Mouse (Mus musculus) myocyte (in vitro differentiated cells): ENCODE data around the gene Nisch.

Source experiments
- CEBPB ChIP-seq: IDR thresholded peaks from 2 replicates; pipeline ENCODE4 v1.6.1; 2011; ENCODE audit warnings: mild to moderate bottlenecking, moderate library complexity; ENCODE audit not compliant: poor library complexity, insufficient read depth, severe bottlenecking
- E2F4 ChIP-seq: IDR thresholded peaks from one replicate; pipeline ENCODE4 v1.6.1; 2011; ENCODE audit warnings: mild to moderate bottlenecking, control low read depth, moderate library complexity; ENCODE audit not compliant: insufficient read depth
- MAX ChIP-seq: IDR thresholded peaks from one replicate; pipeline ENCODE4 v1.6.1; 2011; ENCODE audit warnings: low read depth, mild to moderate bottlenecking, control low read depth
- MYOG ChIP-seq, 3 experiments: IDR thresholded peaks; one replicate each; pipeline ENCODE4 v1.6.1; 2011; ENCODE audit warnings: control low read depth in 2 of 3, low read depth in 2 of 3, mild to moderate bottlenecking in 2 of 3; ENCODE audit not compliant: insufficient read length in 2 of 3, control insufficient read depth in 1 of 3, insufficient read depth in 1 of 3
- POLR2A ChIP-seq: IDR thresholded peaks from one replicate; pipeline ENCODE4 v1.6.1; 2011; ENCODE audit warnings: low read depth, mild to moderate bottlenecking, control low read depth, moderate library complexity; ENCODE audit not compliant: insufficient read length
- POLR2AphosphoS2 ChIP-seq: IDR thresholded peaks from one replicate; pipeline ENCODE4 v1.6.1; 2011; ENCODE audit warnings: low read depth, control low read depth; ENCODE audit not compliant: insufficient read length
- REST ChIP-seq: IDR thresholded peaks from one replicate; pipeline ENCODE4 v1.6.1; 2011; ENCODE audit warnings: mild to moderate bottlenecking, control low read depth, moderate library complexity; ENCODE audit not compliant: insufficient read depth, insufficient read length
- SRF ChIP-seq: IDR thresholded peaks from one replicate; pipeline ENCODE4 v1.6.1; 2011; ENCODE audit warnings: low read depth; ENCODE audit not compliant: control insufficient read depth, insufficient read length
- TCF12 ChIP-seq: IDR thresholded peaks from one replicate; pipeline ENCODE4 v1.6.1; 2011; ENCODE audit warnings: mild to moderate bottlenecking, control low read depth; ENCODE audit not compliant: poor library complexity, insufficient read depth, severe bottlenecking
- USF1 ChIP-seq: IDR thresholded peaks from one replicate; pipeline ENCODE4 v1.6.1; 2011; ENCODE audit warnings: low read depth, mild to moderate bottlenecking, control low read depth, moderate library complexity

DNA sequence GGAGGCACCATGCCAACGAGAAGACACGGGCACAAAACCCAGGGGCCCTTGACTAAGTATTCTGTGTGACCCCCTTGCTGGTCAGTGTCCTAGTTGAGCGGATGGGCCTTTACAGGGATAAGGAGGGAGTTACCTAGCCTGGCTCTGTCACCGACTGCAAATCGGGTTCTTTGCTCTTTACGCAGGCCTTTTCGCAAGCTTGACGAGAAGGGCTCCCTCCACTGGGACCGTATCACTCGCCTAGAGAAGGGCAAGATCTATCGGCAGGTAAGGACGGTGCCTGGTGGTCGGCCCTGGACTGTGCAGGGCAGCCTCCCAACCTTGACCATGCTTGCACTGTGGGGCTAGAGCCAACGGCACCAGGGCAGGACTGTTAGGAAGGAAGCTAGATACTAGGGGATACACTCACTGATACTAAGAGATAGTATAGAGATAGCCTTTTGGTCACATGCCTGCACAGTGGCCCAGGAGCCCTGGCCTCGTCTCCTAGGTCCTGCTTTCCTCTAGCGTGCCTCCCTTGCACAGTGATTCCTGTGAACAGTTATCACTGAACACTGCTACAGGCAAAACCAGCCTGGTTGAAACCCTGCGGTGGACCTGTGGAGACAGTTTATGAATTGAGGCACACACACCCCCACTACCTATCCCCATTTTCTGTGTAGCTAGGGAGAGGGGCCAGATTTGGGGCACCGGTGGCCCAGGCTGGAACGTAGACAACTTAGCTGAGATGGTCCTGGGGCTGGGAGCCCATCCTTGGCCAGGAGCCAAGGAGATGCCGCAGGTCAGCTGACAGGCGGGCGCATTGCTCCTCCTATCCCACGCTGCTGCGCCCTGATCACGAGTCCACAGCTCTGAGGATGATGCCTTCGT, 80.1 kb downstream of the Nisch start:
- TF ChIP-seq MAX: no peak
- TF ChIP-seq POLR2A: no peak
- no peak for TF ChIP-seq SRF
- TF ChIP-seq POLR2AphosphoS2: no peak
- TF ChIP-seq USF1: no peak
- no peak for TF ChIP-seq MYOG (IDR thresholded peaks at IDR 0.05; ENCODE audit: control insufficient read depth in 1 of 3, insufficient read depth in 1 of 3, insufficient read length in 2 of 3, low read depth in 2 of 3)
- no peak for TF ChIP-seq CEBPB
- no peak for TF ChIP-seq E2F4
- no peak for TF ChIP-seq TCF12
- no peak for TF ChIP-seq REST
